Mouse (Mus musculus): ENCODE measurements around the gene Spag9.

Gene Spag9

DNA sequence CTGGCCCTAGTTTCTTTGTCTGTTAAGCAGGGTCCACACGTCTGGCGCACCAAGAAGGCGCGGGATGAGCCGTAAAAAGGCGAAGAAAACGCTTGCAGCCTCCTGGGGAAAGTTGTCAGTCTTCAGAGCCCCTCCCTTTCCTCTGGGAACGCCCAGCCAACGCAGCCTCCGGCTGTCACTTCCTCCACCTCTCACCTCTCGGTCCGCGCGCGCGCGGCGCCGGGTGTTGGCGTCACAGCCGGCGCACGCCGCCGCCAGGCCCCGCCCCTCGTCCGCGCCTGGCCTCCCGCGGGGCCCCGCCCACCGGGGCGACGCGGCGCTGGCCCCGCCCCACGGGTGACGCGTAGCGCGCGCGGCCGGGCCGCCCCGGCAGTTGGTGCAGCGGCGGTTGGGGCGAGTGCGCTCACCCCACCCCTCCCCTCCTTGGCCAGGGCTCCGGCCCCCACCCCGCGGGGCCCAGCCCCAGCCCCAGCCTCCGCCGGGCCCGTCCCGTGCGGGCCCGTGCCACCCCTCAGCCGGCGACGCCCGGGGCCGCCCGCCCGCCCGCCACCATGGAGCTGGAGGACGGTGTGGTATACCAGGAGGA lies at the start of gene Spag9:
TSS of gene Spag9 (plus strand) at position 372 of the 586 bp plus-strand sequence.
- peak; percentile 94 to 96 for DNase-seq (ENCODE audit: low spot score in 2 of 2)

DNA sequence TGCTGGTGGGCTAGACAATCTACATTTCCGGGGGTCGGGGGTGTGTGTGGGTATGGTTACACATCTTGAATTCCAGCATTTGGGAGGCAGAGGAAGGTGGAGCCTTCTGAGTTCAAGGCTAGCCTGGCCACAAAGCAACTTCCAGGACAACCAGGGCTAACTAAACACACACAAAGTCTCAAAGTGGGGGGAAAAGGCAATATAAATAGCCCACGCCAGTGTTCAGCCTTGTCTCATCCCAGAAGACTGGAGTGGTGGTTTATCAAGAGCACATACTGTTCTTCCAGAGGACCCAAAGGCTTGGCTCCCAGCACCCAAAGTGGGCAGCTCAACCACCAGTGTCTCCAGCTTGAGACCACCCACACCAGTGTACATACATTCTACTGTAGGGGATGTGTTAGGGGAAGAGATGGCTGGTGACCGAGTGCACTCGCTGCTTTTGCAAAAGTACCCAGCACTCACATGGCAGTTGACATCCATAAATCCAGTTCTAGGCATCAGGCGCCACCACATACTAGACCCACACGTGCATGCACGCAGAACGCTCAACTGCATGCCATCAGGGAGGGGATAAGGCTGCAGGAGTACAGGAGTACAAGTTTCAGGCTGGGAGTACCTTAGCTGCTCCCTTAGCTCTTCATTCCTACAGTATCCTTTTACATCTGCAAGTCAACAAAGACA lies 46.9 kb upstream of the Spag9 start:
- no peak for DNase-seq (ENCODE audit: low spot score in 2 of 2)

DNA sequence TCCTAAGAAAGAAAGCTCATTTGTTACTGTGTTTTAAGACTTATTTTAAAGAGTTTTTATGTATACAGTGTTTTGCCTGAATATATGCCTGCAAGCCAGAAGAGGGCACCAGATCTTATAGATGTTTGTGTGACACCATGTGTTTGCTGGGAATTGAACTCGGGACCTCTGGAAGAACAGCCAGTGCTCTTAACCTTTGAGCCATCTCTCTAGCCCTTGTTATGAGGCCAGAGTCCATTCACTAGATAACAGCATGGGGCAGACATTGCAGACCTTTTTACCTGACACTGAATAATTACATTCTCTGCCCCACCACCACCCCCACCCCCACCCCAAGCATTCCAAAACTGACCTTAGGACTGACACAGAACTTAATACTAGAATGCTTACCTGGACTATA lies 45.8 kb upstream of the Spag9 start:
- DNase-seq (ENCODE audit: low spot score in 2 of 2) = no peak

DNA sequence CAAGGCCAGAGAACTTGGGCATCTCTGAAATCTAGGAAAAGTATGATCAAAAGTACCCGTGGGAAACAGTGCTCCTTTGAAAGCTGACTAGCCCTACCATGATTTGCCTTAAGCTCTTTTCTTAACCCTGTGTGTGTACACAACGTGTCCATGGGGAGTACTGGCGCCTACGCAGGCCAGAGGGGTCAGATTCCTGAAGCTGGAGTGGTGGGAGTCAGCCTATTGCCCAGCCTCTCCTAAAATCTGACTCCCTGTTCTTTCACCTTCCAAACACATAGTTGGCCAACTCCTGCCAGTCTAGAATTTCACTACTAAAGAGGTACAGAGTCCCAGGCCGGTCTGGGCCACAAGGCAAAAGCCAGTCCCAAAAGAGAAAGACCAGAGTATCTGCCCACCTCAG lies 43.5 kb upstream of the Spag9 start:
- DNase-seq (ENCODE audit: low spot score in 2 of 2) = no peak

DNA sequence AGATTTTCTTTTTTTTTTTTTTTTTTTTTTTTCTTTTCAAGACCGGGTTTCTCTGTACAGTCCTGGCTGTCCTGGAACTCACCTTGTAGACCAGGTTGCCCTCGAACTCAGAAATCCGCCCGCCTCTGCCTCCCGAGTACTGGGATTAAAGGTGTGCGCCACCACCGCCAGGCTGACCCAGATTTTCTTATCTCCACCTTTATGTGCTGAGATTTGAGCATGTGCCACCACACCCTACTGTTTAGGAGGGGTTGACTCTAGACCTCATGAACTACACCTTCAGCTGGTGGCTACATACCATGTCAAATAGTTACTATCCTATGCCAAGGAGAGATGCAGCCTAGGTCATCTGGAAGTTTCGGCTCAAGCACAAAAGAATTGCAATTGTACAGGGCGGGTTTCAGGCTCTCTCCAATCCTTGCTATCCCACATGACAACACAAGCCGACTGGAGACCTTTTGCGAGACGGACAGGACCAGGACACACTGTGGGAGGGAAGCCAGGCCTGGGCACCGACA lies 41.1 kb upstream of the Spag9 start:
- DNase-seq (ENCODE audit: low spot score in 2 of 2) = no peak

DNA sequence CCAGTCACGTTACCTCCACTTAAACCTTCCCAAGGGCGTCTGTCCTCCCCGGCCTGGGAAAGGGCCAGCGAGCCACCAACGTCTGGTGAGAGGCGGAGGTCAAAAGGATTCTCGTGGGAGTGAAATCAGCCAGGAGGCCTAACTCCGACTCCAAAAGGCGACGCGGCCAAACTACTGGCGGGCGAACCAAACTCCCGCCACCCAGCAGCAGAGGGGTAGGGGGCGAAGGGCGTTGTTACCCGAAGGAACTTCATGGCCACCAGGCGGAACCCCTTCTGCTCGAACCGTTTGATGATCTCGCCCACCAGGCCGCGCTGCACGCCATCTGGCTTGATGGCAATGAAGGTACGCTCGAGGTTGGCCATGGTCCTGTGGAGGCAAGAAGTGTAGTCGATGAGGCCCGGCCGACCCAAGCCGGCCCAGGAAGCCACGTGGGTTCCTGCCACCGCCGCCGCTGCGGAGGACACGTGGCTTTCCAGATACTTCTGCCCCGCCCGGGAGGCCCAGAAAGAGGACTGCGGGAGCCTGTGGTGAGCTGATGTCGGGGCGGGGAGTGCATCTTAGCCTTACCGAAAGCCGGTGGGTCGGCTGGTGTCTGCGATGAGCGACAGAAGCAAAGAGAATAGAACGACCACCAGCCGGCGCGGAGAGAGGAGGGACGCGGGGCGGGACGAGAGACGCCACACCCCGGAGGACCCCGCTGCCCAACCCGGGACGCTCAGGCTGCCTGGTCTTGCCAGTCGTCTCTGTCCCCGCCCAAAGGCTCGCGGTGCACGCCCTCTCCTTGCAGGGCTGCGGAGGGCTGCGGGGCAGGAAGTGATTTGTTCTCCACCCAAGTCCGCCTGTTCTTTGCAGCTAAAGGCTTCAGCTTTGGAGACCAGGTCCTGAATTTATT lies 40.4 kb upstream of the Spag9 start:
- DNase-seq (ENCODE audit: low spot score in 2 of 2) = peak; percentile 94

DNA sequence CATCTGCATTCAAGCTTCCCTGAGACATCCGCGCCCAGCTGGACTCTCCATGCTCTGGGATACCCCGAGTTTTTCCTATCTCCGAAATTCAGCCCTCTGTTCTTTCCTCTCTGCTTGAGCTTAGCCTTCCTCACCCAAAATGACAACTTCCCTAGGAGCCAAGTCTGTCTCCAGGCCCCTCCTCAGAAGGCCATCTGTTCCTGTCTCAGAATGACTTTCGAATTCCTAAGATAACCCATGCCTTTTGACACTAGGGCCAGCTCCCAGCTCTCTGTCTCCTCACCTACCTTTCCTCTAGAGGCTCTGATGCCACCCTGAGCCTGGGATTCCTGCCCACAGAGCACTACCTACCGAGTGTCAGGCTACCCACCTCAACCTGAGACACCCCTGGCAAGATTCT lies 39.7 kb upstream of the Spag9 start, which contains the start of gene Nme2:
TSS of gene Nme2 (minus strand) at position 101 of the 400 bp plus-strand sequence.
- DNase-seq (ENCODE audit: low spot score in 2 of 2) = no peak

DNA sequence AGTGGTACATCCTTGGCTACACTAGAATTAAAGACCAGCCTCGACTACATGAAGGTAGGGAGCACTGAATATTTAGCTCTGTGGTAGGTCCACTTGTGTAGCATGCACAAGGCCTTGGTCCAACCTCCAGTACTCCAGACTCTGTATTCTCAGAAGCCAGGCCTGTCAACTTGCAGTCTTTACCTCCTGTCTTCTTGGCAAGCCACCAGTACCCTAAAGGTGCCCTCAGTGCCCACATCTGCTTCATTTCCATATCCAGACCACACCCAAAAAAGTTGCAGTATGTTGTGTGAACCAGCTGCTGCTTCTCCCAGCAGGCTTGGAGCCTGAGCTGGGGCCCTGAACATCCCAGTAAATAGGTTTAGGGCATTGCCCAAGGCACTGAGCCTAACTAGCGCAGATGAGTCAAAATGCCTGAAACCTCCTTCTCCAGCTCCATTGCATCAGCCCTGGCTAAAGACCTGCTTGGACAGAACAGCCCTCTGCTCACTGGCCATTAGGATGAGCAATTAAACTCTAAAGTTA lies 38.8 kb upstream of the Spag9 start:
- DNase-seq (ENCODE audit: low spot score in 2 of 2) = no peak

DNA sequence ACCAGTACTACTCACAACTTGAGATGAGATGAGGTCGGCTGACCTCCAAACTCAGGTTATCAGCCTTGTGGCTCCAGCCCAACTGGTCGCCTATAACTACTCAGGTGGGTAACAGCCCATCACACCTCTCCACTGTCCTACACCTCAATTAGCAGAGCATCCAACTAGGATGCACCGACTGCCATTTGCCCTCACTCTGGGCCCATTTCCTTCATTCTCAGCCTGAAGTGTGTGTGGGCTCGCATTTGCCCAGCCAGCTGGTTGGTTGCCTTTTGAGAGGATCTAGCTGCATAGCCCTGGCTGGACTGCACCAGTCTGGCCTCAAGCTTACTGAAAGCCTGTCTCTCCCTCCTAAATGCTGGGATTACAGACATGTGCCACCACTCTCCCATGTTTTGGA lies 38.1 kb upstream of the Spag9 start:
- no peak for DNase-seq (ENCODE audit: low spot score in 2 of 2)

DNA sequence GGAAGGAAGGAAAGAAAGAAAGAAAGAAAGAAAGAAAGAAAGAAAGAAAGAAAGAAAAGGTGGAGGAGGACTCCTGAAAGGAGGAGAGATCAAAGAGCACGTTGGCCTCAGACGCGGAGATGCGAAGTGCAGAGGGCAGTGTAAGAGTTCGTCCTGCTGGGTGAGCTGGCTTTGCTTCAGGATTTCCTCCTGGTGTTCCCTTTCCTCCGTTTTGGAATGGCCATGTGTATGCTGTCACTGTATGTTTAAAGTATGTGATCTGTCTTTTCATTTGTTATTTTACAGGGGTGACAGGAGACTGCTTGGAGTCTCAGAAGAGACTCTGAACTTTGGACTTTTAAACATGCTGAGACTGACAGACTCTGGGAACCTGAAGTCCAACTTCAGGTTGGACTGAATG lies 34.4 kb upstream of the Spag9 start:
- no peak for DNase-seq (ENCODE audit: low spot score in 2 of 2)

DNA sequence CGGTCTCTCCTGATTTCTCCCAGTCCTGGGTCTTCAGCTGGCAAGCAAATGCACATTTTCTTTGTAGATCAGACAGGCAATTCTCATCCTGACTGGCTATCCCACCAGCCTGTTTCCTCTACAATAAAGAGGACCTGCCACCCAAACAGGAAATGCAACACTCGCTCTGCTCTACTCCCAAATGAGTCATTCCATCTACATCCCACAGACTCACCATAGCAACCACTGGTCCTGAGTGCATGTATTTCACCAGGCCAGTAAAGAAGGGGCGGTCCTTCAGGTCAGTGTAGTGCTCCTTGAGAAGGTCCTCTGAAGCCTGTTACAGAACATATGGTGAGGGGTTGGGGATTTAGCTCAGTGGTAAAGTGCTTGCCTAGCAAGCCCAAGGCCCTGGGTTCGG lies 32.9 kb upstream of the Spag9 start:
- DNase-seq (ENCODE audit: low spot score in 2 of 2) = no peak

DNA sequence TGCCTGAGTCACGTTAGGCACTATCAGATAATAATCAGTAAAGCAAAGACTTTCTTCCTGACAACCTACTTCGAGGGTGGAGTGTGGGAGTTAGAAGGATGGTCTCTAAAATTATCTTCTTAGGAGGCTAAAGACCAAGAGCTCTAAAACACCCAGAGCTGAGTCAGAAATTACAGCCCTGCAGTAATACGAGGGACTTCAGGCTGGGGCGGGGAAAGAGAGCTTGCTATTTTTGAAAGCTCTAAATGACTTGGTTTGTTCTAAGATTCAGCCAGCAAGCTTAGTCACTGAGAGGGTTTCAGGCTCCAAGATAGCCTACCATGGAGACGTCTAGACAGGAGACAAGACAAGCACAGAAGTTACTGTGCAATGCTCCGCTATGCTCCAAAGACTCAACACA lies 30.5 kb upstream of the Spag9 start:
- no peak for DNase-seq (ENCODE audit: low spot score in 2 of 2)

DNA sequence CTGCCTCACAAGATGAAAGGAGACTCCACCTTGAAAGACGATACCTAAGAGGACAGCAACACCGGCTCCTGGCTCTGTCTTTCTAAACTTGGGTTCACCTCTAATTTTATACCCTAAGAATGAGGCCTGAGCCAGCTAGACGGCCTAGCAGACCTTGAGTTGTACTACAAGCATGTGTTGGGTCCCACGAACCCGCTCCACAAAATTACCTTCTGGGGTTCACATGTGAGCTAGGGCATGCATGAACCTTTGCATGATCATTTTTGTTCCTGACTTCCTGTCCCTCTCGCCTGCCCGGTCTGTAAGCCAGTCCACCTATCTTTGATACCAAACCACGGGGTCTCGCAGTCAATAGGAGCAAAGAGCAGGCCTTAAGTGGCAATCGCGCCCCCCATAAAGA lies 28.5 kb upstream of the Spag9 start:
- DNase-seq (ENCODE audit: low spot score in 2 of 2) = no peak

DNA sequence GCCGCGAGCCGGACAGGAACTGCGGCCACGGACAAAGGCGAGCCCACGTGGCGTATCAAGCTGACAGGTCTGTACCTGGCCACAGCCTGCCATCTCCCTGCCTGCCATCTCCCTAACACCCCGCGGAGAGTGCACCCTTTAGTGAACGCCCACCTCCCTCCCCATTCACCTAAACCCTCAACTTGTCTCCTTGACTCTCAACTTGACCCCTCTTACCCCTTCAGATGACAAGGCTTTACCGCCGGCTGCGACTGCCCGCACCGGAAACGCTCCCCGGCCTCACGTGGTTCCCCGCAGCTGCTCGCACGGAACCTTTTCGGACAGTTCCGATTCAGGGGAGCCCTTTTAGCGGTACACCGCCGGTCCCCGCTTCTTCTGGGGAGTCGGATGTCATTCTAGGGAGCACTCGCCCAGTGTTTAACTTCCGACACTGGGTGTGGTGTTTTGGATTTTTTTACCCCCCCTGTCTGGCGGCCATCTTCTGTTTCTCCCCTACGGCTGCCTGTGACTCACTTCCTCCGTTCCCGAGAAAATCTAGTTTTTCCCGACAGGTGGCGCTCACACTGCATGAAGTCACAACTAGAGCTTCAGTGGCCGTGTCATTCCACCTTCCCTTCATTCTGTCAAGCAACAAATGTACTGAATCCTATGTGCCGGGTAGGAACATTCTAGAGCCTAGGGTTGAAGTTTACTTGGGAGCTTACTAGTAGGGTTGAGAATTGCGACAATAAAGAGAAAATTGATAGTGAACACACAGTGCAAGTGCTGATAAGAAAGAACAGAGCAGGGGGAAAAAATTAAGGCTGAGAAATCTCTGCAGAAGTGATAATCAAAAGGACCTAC lies 27.7 kb upstream of the Spag9 start, which contains the start of the genes Gm20390 and Nme1:
TSS of gene Gm20390 (minus strand) at position 289 of the 843 bp plus-strand sequence.
TSS of gene Nme1 (minus strand) at position 517 of the 843 bp plus-strand sequence.
- peak; percentile 96 to 98 for DNase-seq (ENCODE audit: low spot score in 2 of 2)

DNA sequence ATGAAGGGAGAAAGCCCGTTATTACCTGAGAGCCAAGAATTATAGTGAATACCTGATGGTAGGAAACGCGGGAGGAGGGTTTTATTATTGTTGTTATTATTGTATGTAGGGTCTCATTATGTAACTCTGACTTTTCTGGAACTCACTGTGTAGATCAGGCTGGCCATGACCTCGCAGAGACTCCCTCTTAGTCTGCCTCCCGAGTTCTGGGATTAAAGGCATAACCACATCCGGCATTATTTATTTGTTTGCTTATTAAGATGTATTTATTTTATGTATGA lies 27.1 kb upstream of the Spag9 start:
- DNase-seq (ENCODE audit: low spot score in 2 of 2) = no peak

DNA sequence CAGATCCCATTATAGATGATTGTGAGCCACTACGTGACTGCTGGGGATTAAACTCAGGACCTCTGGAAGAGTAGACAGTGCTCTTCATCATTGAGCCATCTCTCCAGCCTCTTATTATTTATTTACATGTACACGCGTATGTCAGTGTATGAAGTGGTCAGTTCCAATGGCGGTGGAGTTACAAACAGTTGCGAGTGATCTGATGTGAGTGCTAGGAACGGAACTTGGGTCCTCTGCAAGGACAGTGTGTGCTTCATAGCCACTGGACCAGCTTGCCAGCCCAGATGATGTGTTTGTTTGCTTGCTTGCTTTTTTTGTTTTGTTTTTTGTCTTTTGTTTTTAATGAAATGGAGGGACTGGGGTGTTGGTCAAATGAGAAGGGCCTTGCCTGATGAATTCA lies 26.7 kb upstream of the Spag9 start:
- no peak for DNase-seq (ENCODE audit: low spot score in 2 of 2)

DNA sequence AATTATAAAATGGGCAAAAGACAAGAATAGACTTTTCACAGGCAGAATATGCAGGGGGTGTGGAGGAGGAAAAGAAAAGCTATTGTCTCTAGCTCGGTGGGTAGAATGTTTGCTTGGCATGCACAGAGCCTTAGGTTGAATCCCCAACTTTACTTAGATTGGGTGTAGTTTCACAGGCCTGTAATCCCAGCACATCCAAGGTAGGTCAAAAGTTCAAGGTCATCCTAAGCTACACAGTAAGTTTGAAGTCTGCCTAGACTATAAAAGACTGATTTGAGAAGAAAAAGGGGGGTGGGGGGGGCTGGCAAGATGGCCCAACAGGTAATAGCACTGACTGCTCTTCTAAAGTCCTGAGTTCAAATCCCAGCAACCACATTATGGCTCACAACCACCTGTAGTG lies 26.1 kb upstream of the Spag9 start:
- no peak for DNase-seq (ENCODE audit: low spot score in 2 of 2)

DNA sequence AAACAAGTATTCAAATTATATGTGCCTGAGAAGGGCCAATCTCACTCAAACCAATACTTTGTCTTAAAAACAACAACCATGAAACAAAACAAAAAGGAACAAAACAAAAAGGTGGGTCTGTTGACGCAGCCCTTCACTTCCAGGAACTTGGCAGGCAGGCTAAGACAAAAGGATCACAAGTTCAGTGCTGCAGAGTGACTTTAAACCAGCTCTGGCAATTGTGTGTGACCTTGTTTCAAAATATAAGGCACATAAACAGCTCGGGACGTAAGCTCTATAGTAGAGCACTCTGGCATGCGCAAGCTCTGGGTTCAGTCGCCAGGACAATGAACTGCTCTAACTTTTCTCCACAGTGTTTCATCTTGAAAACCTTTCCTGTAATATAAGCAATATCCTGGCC lies 22.9 kb upstream of the Spag9 start:
- DNase-seq (ENCODE audit: low spot score in 2 of 2) = no peak

DNA sequence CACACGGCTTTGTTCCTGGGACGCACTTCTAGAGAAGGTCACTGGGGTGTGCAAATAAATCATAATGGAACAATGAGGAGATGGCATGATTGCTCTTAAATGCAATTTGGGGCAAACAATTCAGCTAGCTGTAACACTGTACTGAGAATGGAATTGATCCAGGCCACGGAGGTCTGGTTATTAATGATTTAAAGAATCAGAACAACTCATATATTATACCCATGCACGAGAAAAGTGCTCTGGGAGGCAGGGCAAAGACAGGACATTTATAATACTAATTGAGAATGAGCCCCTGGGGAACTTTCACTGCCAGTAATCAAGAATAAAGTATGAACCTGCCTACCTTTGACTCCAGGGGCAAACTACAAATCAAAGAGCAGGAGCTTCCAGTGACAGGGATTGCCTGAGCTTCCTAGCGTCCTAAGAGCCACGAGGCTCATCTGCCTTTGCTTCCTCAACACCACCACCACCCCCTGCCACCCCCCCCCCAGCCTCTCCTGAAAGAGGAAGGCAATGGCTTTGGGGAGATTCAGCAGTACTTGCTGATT lies 16.3 kb upstream of the Spag9 start:
- DNase-seq (ENCODE audit: low spot score in 2 of 2) = no peak

DNA sequence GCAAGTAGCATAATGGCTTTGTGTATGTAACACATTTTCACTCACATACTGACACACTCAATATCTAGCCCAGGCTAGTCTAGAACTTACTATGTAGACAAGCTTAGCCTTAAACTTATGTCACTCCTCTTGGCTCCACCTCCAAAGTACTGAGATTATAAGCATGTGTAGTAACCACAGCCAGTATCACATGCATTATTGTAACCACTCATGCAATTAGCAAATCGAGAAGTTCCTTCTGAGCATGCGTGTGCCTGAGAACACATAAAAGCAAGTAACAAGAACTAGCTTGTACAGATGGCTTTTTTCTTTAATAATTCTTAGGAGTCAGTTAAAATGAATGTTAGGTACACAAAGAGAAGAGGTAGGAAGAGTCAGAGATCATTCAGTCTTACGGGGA lies 11.3 kb upstream of the Spag9 start:
- no peak for DNase-seq (ENCODE audit: low spot score in 2 of 2)

DNA sequence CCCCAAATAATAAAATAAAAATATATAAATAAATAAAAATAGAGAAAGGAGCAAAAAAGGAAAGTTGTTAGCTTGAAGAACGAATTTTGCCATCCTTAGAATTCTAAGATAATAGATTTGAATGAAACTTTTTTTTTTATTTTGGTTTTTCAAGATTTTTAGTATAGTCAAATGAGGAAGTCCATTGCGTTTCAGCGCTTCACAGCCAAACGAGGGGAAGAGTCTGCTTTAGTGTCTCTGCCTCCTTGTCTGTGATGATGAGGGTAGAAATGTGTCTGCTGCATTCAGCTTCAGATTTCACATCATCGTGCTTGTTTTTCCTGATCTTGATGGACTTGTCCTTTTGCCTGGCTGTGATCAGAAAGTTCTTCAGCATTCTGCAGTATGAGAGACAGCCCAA lies 10.6 kb upstream of the Spag9 start:
- DNase-seq (ENCODE audit: low spot score in 2 of 2) = no peak
